Mouse (Mus musculus) limb, embryonic 12.5 days (tissue): ENCODE results near the gene Slc25a29. TPM values are rescaled to one million over a fixed set of nuclear protein-coding genes. Genes with fewer than 3 reads are reported as not detected.

Source experiments
- ATAC-seq: fragments of 200-750 bp; cut with Nextera tagmentation; 2 replicates; pipeline ENCODE4 v1.8.0; 2017; ENCODE audit warnings: low read depth, moderate TSS enrichment; ENCODE audit not compliant: insufficient number of reproducible peaks, insufficient read depth, low FRiP score, low TSS enrichment
- H3K27ac ChIP-seq: fragments of 300-500 bp; sonication (generic); 2 replicates; pipeline ENCODE4 v1.5.1; 2016; ENCODE audit warnings: mild to moderate bottlenecking, moderate library complexity
- H3K27me3 ChIP-seq: fragments of 300-500 bp; sonication (generic); 2 replicates; pipeline ENCODE4 v1.6.1; 2016; ENCODE audit warnings: mild to moderate bottlenecking, moderate library complexity
- H3K36me3 ChIP-seq: fragments of 300-500 bp; sonication (generic); 2 replicates; pipeline ENCODE4 v1.6.1; 2016; ENCODE audit warnings: mild to moderate bottlenecking, moderate library complexity
- H3K4me1 ChIP-seq: fragments of 300-500 bp; sonication (generic); replicated peaks from 2 replicates; pipeline ENCODE4 v1.6.1; 2016
- H3K4me2 ChIP-seq: fragments of 300-500 bp; sonication (generic); 2 replicates; pipeline ENCODE4 v1.6.1; 2016; ENCODE audit warnings: mild to moderate bottlenecking, moderate library complexity
- H3K4me3 ChIP-seq: fragments of 300-500 bp; sonication (generic); replicated peaks from 2 replicates; pipeline ENCODE4 v1.5.1; 2016; ENCODE audit warnings: mild to moderate bottlenecking
- H3K9ac ChIP-seq: fragments of 300-500 bp; sonication (generic); replicated peaks from 2 replicates; pipeline ENCODE4 v1.6.1; 2016; ENCODE audit warnings: mild to moderate bottlenecking, moderate library complexity
- H3K9me3 ChIP-seq: fragments of 300-500 bp; sonication (generic); 2 replicates; pipeline ENCODE4 v1.6.1; 2016; ENCODE audit warnings: mild to moderate bottlenecking, moderate library complexity
- WGBS: fragments of 180-500 bp; shearing (Covaris S2); methylation state at CpG from one replicate; pipeline ENCODE4 v1.1.7; 2016; 5-methylcytosine and 5-hydroxymethylcytosine counted together
- polyA plus RNA-seq: library from polyadenylated mRNA; unstranded; fragments of >200 nt; fragmentation: Nextera tagmentation; extraction: Ambion mirVana; gene quantifications from 2 replicates; pipeline ENCODE4 v1.2.1, GENCODE M21; 2016

Slc25a29 gene
- polyA plus RNA-seq, 1 experiment from 2014 or later = 15.2 TPM

DNA sequence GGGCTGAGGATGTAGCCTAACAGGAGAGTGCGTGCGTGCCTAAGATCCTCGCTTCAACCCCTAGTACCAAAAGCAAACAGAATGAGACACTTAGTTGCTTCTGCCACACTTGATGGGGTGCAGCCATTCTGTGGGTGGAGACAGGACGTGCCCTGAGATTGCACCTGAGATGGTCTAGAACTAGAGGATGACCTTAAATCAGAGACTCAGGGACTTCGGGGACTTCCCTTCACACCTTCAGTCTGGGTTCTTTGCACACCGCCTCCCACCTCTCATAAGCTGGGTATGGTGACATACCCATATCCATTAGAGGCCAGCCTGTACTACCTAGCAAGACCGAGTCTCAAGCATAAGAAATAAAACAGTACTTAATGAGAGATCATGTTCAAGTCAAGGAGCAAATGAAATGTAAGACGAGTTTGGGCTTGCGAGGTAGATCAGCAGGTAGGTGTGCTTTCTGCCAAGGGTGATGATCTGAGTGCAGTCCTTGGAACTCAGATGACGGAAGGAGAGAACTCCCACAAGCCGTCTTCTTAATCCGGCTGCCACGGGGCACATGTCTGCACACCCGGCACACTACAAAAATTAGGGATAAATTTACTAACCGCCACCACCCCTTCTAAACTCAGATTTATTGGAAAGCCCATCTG lies 11.3 kb downstream of the Slc25a29 start:
- H3K36me3 ChIP-seq = peaks cover 45% of the 10 kb centered on the region
- no peak overlapping the region for H3K27ac ChIP-seq
- no peak for ATAC-seq
- 87% methylated on average over 15 of the region's 15 CpGs for WGBS
- H3K27me3 ChIP-seq = no peaks in the 10 kb centered on the region
- H3K4me1 ChIP-seq = no peaks in the 10 kb centered on the region
- no peak overlapping the region for H3K4me2 ChIP-seq
- H3K4me3 ChIP-seq = no peak overlapping the region
- no peaks in the 10 kb centered on the region for H3K9me3 ChIP-seq
- no peak overlapping the region for H3K9ac ChIP-seq

DNA sequence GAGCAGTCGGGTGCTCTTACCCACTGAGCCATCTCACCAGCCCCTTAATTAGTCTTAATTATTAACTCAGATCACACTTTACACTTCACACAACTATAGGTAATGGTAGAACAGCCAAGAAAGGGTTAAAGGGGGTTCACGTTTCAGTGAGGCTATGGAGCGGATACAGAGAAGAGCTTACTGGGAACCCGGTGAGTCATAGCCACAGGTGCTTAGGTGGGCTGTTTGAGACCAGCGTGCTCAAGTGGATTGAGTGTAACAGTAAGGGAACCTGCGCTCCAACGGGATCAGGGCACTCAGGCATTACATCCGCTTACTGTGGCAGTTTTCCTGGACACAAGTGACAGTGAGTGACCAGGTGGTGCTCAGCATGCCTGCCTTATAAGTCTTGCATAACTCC lies 12.6 kb downstream of the Slc25a29 start:
- H3K9ac ChIP-seq = no peak overlapping the region
- H3K4me3 ChIP-seq = no peak overlapping the region
- no peak overlapping the region for H3K27ac ChIP-seq
- H3K27me3 ChIP-seq = no peaks in the 10 kb centered on the region
- no peak for ATAC-seq
- no peaks in the 10 kb centered on the region for H3K9me3 ChIP-seq
- H3K4me1 ChIP-seq = no peaks in the 10 kb centered on the region
- WGBS = 61% methylated on average over 8 of the region's 8 CpGs
- no peak overlapping the region for H3K4me2 ChIP-seq
- H3K36me3 ChIP-seq = peaks cover 52% of the 10 kb centered on the region

DNA sequence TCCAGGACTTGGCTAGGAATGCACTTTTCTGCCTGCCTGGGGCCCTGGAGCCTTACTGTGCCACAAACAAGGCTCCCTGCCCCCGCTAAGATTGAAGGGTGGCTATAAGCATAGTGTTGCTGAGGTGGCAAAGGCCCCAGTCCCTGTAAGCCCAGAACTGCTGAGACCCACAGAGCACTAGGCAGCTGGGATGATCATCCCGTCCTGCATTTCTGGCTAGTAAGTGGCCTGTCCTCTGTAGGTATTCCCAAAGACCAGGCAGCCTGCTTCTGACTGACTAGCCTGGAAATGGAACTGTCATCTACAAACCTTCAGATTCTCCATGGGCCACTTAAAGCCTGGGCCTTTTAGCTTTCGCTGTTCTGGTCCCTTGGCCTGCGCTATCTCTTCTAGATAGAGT lies 15.2 kb downstream of the Slc25a29 start:
- Histone ChIP-seq H3K4me2 (no peak overlapping the region), H3K9ac (no peak overlapping the region), H3K9me3 (no peaks in the 10 kb centered on the region), H3K4me1 (no peaks in the 10 kb centered on the region), H3K27me3 (no peaks in the 10 kb centered on the region), H3K36me3 (peaks cover 44% of the 10 kb centered on the region), H3K27ac (no peak overlapping the region), H3K4me3 (no peak overlapping the region)
- no peak for ATAC-seq
- 88% methylated on average over 4 of the region's 4 CpGs for WGBS

DNA sequence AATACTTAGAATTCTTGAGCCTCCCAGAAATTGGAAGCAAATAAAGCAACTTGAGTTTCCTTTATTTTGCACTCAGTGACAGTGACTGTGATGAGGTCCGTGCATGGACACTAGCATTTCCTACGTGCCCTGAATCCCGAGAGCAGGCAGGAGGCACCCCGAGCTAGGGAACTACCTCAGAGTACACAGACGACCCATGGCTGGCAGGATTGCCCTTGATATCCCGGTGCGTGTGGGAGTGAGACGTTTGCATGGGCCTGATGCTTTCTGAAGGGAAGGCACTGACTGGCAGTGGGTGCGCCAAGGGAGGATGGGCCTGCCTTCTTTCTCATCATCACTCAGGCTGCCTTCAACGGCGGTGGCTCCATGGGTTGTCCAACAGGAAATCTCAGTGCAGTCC lies 19.1 kb downstream of the Slc25a29 start:
- H3K27ac ChIP-seq = no peak overlapping the region
- ATAC-seq = no peak
- no peaks in the 10 kb centered on the region for H3K27me3 ChIP-seq
- 91% methylated on average over 11 of the region's 11 CpGs for WGBS
- H3K36me3 ChIP-seq = peaks cover 61% of the 10 kb centered on the region
- no peaks in the 10 kb centered on the region for H3K9me3 ChIP-seq
- no peak overlapping the region for H3K9ac ChIP-seq
- no peak overlapping the region for H3K4me2 ChIP-seq
- no peaks in the 10 kb centered on the region for H3K4me1 ChIP-seq
- no peak overlapping the region for H3K4me3 ChIP-seq

DNA sequence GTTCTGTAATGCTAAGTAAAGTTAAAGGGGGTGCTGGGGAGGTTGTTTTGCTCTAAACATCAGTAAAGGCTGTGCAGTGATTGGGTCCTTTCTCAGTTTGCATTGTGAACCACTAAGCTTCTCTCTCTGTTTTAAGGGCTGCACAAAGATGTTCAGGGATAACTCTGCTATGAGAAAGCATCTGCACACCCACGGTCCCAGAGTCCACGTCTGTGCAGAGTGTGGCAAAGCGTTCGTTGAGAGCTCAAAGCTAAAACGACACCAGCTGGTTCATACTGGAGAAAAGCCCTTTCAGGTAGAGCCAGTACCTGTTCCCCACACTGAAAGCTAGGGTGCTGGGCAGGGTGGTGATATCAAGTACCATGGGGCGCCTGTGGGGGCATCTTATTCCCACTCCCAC lies 21.2 kb downstream of the Slc25a29 start:
- ATAC-seq = no peak
- Histone ChIP-seq H3K4me1 (no peaks in the 10 kb centered on the region), H3K9me3 (no peaks in the 10 kb centered on the region), H3K36me3 (peaks cover 60% of the 10 kb centered on the region), H3K4me3 (no peak overlapping the region), H3K9ac (no peak overlapping the region; the same call in 1 of the 2 replicates), H3K27ac (no peak overlapping the region), H3K4me2 (no peak overlapping the region), H3K27me3 (no peaks in the 10 kb centered on the region)
- WGBS = 92% methylated on average over 6 of the region's 6 CpGs

DNA sequence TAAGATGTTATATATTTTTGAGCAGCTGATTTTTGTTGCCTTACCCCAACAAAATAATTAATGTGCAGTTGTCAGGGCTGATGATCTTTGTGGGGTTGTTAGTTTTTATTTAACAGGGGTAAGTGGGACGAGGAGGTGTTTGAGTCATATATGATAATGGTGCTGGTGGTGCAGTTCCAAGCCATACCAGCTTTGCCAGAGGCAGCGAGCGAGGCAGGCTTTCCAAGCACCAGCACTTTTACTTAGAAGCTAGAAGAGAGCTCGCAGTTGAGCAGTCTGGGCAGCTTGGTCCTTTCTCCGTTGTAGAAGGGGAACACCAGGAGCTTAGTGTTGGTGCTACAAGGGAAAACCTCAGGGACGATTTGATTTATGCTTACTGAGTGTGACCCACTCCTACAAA lies 23.2 kb downstream of the Slc25a29 start:
- no peaks in the 10 kb centered on the region for H3K4me1 ChIP-seq
- H3K27me3 ChIP-seq = no peaks in the 10 kb centered on the region
- no peak for ATAC-seq
- H3K27ac ChIP-seq = no peak overlapping the region
- H3K4me3 ChIP-seq = no peak overlapping the region
- no peak overlapping the region for H3K4me2 ChIP-seq
- H3K36me3 ChIP-seq = peaks cover 63% of the 10 kb centered on the region
- 88% methylated on average over 6 of the region's 6 CpGs for WGBS
- H3K9me3 ChIP-seq = no peaks in the 10 kb centered on the region
- no peak overlapping the region for H3K9ac ChIP-seq

DNA sequence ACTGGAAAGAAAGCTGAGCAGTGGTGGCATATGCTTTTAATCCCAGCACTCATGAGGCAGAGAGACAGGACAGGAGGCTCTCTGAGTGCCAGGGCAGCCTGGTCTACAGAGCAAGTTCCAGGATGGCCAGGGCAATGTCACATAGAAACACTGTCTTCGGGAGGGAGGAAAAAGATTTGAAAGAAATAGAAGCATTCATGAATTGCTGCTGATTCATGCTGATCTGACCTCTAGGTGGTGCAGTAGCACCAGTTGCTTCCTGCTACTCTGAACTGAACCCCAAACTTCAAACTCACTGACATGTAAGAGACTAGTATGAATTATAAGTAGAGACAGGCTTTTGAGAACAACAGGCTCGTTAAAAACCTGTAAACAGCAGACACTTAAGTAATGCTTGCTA lies 24.6 kb downstream of the Slc25a29 start:
- no peak for ATAC-seq

DNA sequence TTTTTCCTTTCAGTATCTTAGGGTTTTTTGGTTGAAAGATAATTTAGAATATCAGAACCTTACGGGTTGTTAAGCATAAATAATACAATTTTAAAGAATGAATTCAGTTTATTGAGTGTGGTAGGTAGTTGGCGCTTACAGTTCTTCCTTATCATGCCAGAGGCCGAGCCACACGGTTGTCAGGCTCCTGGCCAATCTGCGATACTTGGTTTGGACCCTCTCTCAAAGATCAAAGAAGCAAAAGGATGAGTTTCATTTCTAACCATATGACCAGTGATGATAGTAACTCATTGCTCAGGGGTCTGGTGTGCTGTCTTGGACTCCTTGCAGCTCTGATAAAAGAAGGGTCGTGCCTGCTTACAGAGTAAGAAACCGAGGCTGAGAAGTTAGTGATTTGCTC lies 25.4 kb downstream of the Slc25a29 start:
- Histone ChIP-seq H3K27me3 (no peaks in the 10 kb centered on the region), H3K9ac (no peak overlapping the region), H3K36me3 (peaks cover 63% of the 10 kb centered on the region), H3K4me1 (no peaks in the 10 kb centered on the region), H3K27ac (no peak overlapping the region), H3K4me3 (no peak overlapping the region), H3K4me2 (no peak overlapping the region), H3K9me3 (no peaks in the 10 kb centered on the region)
- no peak for ATAC-seq
- WGBS = 87% methylated on average over 7 of the region's 7 CpGs

More for the DNA sequence above, 24.6 kb downstream of the Slc25a29 start:
- 65% methylated on average over 2 of the region's 2 CpGs for WGBS
- H3K27ac ChIP-seq = no peak overlapping the region
- no peaks in the 10 kb centered on the region for H3K9me3 ChIP-seq
- H3K36me3 ChIP-seq = peaks cover 66% of the 10 kb centered on the region
- H3K4me2 ChIP-seq = no peak overlapping the region
- no peak overlapping the region for H3K4me3 ChIP-seq
- H3K27me3 ChIP-seq = no peaks in the 10 kb centered on the region
- H3K9ac ChIP-seq = no peak overlapping the region
- no peaks in the 10 kb centered on the region for H3K4me1 ChIP-seq

DNA sequence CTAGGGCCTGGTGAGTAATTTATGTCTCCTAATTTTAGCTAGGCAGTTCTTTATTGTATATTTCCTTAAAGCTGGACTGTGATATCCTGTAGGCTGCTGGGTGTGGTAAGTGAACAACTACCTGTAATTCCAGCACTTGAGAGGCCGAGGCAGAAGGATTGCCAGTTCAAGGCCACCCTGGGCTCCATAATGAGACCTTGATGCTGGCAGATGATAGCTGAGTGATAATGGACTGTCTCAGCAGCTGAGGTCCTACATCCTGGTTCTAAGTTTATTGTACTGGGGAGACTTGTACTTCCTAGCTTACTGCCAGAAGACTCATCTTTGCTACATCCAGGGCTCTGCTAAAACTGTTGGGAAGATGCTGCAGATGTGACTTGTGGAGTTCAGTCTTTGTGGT lies 25.9 kb downstream of the Slc25a29 start:
- WGBS = 76% methylated on average over 1 of the region's 1 CpGs
- no peaks in the 10 kb centered on the region for H3K27me3 ChIP-seq
- no peak overlapping the region for H3K4me3 ChIP-seq
- no peak overlapping the region for H3K4me2 ChIP-seq
- no peak overlapping the region for H3K9ac ChIP-seq
- no peak overlapping the region for H3K27ac ChIP-seq
- no peak for ATAC-seq
- H3K9me3 ChIP-seq = no peaks in the 10 kb centered on the region
- H3K36me3 ChIP-seq = peaks cover 58% of the 10 kb centered on the region
- no peaks in the 10 kb centered on the region for H3K4me1 ChIP-seq

DNA sequence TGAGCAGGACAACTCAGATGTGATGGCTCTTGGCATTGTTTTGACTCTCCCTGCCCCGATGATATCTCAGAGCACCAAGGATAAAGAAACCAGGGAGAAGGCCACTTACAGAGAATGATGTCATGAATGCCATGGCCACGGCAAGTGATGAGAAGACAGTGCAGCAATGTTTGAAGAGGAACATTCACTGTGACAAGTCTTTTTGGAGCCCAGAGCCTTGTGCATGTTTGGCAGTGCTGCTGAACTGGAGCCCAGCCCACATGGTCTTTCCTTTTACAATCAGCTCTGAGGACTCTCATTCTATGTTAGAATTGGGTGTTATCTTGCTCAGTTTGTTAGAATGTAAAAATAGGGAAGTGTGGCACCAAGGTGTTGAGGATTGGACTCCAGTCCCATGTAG lies 27.2 kb downstream of the Slc25a29 start:
- Histone ChIP-seq H3K9me3 (no peaks in the 10 kb centered on the region), H3K4me2 (no peak overlapping the region), H3K4me1 (no peaks in the 10 kb centered on the region), H3K36me3 (peaks cover 45% of the 10 kb centered on the region), H3K27ac (no peak overlapping the region), H3K27me3 (no peaks in the 10 kb centered on the region), H3K9ac (no peak overlapping the region), H3K4me3 (no peak overlapping the region)
- WGBS = 93% methylated on average over 2 of the region's 2 CpGs
- ATAC-seq = no peak

DNA sequence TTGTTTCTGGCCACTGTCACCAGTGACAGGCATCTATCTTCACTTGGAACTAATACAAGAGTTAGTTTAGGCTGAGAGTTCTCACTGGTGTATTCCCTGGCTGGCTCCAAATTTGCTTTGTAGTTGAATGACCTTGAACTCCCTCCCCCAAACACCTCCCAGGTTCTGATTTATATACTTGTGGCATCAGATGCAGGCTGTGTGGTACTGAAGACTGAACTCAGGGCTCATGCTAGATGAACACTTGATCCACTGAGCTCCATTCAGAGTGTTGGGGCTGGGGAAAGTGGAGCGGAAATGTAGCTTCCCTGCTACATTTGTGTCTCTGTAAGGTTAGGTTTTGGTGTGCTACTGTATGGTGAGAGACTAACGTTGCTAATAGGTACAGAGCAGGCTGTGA lies 31.3 kb downstream of the Slc25a29 start:
- 0 out of 2 replicates have a peak, but pooled peaks cover 2% of the 10 kb centered on the region for H3K4me1 ChIP-seq
- H3K9me3 ChIP-seq = no peaks in the 10 kb centered on the region
- H3K36me3 ChIP-seq = peaks cover 37% of the 10 kb centered on the region
- H3K27ac ChIP-seq = no peak overlapping the region
- no peak for ATAC-seq
- 86% methylated on average over 2 of the region's 2 CpGs for WGBS
- H3K4me3 ChIP-seq = no peak overlapping the region
- no peak overlapping the region for H3K4me2 ChIP-seq
- no peaks in the 10 kb centered on the region for H3K27me3 ChIP-seq
- no peak overlapping the region for H3K9ac ChIP-seq

DNA sequence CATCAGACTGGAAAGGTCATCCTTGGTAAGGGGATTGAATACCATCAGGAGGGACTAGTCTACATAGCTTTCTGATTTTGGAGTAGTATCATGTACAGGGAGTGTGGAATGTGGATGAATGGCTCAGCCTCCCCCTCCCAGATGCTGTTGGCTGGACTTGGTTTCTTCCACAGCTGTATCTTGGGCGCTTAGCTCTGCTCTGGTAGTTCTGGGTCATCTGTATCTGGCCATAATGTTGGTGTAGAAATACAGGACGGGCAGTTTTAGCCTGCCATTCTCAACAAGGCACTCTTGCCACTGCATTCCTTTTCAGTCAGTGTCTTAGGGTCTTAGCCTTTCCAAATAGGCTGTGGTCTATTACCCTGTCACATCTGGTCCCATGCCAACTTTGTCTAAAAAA lies 34.1 kb downstream of the Slc25a29 start:
- ATAC-seq = no peak
- 81% methylated on average over 2 of the region's 2 CpGs for WGBS
- Histone ChIP-seq H3K9me3 (no peaks in the 10 kb centered on the region), H3K36me3 (peaks cover 9% of the 10 kb centered on the region), H3K4me3 (no peak overlapping the region), H3K27me3 (no peaks in the 10 kb centered on the region), H3K9ac (no peak overlapping the region), H3K27ac (no peak overlapping the region), H3K4me2 (no peak overlapping the region), H3K4me1 (0 out of 2 replicates have a peak, but pooled peaks cover 10% of the 10 kb centered on the region)
